Mouse (Mus musculus) CH12.LX (cell line): ENCODE results near the gene Fyb2. TPM values are rescaled to one million over a fixed set of nuclear protein-coding genes. Genes with fewer than 3 reads are reported as not detected.

ENCODE experiments used
- DNase-seq: peaks from one replicate; pipeline ENCODE4 v3.0.0-alpha.2; 2013; ENCODE audit errors: extremely low read depth
- H3K27ac ChIP-seq: 2 replicates; pipeline ENCODE4 v1.5.1; 2012; ENCODE audit warnings: low read depth, mild to moderate bottlenecking, control low read depth, moderate library complexity; ENCODE audit not compliant: insufficient read depth
- H3K27me3 ChIP-seq: replicated peaks from 2 replicates; pipeline ENCODE3; 2012; ENCODE audit warnings: inconsistent platforms
- H3K36me3 ChIP-seq, 2 experiments: replicated peaks in 1 of 2; 2 replicates each; pipeline versions ENCODE3 to v1.6.1; 2012; ENCODE audit warnings: inconsistent platforms in 1 of 2, low read length in 1 of 2, mild to moderate bottlenecking in 1 of 2, mixed read lengths in 1 of 2, moderate library complexity in 1 of 2; ENCODE audit not compliant: control insufficient read depth in 1 of 2, insufficient read depth in 1 of 2
- H3K4me1 ChIP-seq, 2 experiments: 2 replicates each; pipeline ENCODE4 v1.6.1; 2012; ENCODE audit warnings: inconsistent platforms in 1 of 2, moderate library complexity in 1 of 2; ENCODE audit not compliant: insufficient read depth in 2 of 2, control insufficient read depth in 1 of 2
- H3K4me2 ChIP-seq: 2 replicates; pipeline ENCODE4 v1.6.1; 2012; ENCODE audit warnings: low read depth, mild to moderate bottlenecking, control low read depth; ENCODE audit not compliant: poor library complexity, insufficient read depth, severe bottlenecking
- H3K4me3 ChIP-seq, 3 experiments: fragments of 150-350 bp in 1 of 3; sonication (generic) in 1 of 3; replicated peaks in 1 of 3; 2 replicates each; pipeline versions ENCODE3 to v1.5.1; 2011 to 2012; ENCODE audit warnings: low read depth in 2 of 3, low read length in 2 of 3, mild to moderate bottlenecking in 2 of 3, moderate library complexity in 2 of 3, control low read depth in 1 of 3, improper control_type of control experiment in 1 of 3, inconsistent platforms in 1 of 3, mixed read lengths in 1 of 3; ENCODE audit not compliant: poor library complexity in 1 of 3
- H3K79me2 ChIP-seq: replicated peaks from 2 replicates; pipeline ENCODE4 v1.6.1; 2012; ENCODE audit warnings: mild to moderate bottlenecking, moderate library complexity; ENCODE audit not compliant: control insufficient read depth, poor library complexity, insufficient read depth, severe bottlenecking; ENCODE audit errors: extremely low read depth
- H3K9ac ChIP-seq: 2 replicates; pipeline ENCODE4 v1.6.1; 2012; ENCODE audit warnings: low read depth, mild to moderate bottlenecking, control low read depth, moderate library complexity; ENCODE audit not compliant: insufficient read depth
- H3K9me3 ChIP-seq: replicated peaks from 2 replicates; pipeline ENCODE3; 2012; ENCODE audit warnings: low read length, inconsistent platforms, mixed read lengths
- BHLHE40 ChIP-seq: IDR thresholded peaks from 2 replicates; pipeline ENCODE4 v1.6.1; 2011; ENCODE audit warnings: mild to moderate bottlenecking, low read depth, low read length, improper control_type of control experiment
- CHD2 ChIP-seq: IDR thresholded peaks from 2 replicates; pipeline ENCODE4 v1.6.1; 2011; ENCODE audit warnings: low read length, improper control_type of control experiment
- CTCF ChIP-seq, 2 experiments: IDR thresholded peaks in 1 of 2; conservative IDR thresholded peaks in 1 of 2; 2 replicates each; pipeline ENCODE4 v1.5.1; 2011 to 2012; ENCODE audit warnings: low read depth in 2 of 2, low read length in 2 of 2, improper control_type of control experiment in 1 of 2, inconsistent platforms in 1 of 2, mild to moderate bottlenecking in 1 of 2, moderate library complexity in 1 of 2
- EP300 ChIP-seq: IDR thresholded peaks from 2 replicates; pipeline ENCODE4 v1.6.1; 2011; ENCODE audit warnings: low read length, improper control_type of control experiment
- GABPA ChIP-seq: IDR thresholded peaks from 2 replicates; pipeline ENCODE4 v1.6.1; 2012; ENCODE audit warnings: low read depth, low read length, improper control_type of control experiment, inconsistent platforms; ENCODE audit not compliant: insufficient replicate concordance
- HCFC1 ChIP-seq: IDR thresholded peaks from 2 replicates; pipeline ENCODE4 v1.6.1; 2012; ENCODE audit warnings: low read depth, mild to moderate bottlenecking, inconsistent platforms, low read length, improper control_type of control experiment
- JUN ChIP-seq: IDR thresholded peaks from 2 replicates; pipeline ENCODE4 v1.6.1; 2011; ENCODE audit warnings: low read depth, mild to moderate bottlenecking, low read length, improper control_type of control experiment, moderate library complexity; ENCODE audit not compliant: insufficient read depth
- JUND ChIP-seq: conservative IDR thresholded peaks from 2 replicates; pipeline ENCODE4 v1.6.1; 2011; ENCODE audit warnings: low read depth, low read length, improper control_type of control experiment
- KAT2A ChIP-seq: IDR thresholded peaks from 2 replicates; pipeline ENCODE4 v1.6.1; 2012; ENCODE audit warnings: low read length, improper control_type of control experiment, inconsistent platforms; ENCODE audit not compliant: insufficient replicate concordance
- MAFK ChIP-seq: IDR thresholded peaks from 2 replicates; pipeline ENCODE4 v1.6.1; 2011; ENCODE audit warnings: low read length, improper control_type of control experiment; ENCODE audit not compliant: insufficient replicate concordance
- MAX ChIP-seq: IDR thresholded peaks from 2 replicates; pipeline ENCODE4 v1.6.1; 2011; ENCODE audit warnings: low read length, improper control_type of control experiment
- MAZ ChIP-seq: IDR thresholded peaks from 2 replicates; pipeline ENCODE4 v1.6.1; 2012; ENCODE audit warnings: low read depth, mild to moderate bottlenecking, inconsistent platforms, low read length, improper control_type of control experiment, moderate library complexity
- MXI1 ChIP-seq: IDR thresholded peaks from 2 replicates; pipeline ENCODE4 v1.6.1; 2011; ENCODE audit warnings: mild to moderate bottlenecking, low read depth, low read length, improper control_type of control experiment
- MYC ChIP-seq: IDR thresholded peaks from 2 replicates; pipeline ENCODE4 v1.6.1; 2011; ENCODE audit warnings: low read depth, mild to moderate bottlenecking, improper control_type of control experiment, low read length
- NELFE ChIP-seq: IDR thresholded peaks from 2 replicates; pipeline ENCODE4 v1.6.1; 2011; ENCODE audit warnings: low read depth, low read length, improper control_type of control experiment
- NRF1 ChIP-seq: IDR thresholded peaks from 2 replicates; pipeline ENCODE4 v1.6.1; 2014; ENCODE audit warnings: low read depth, mild to moderate bottlenecking, inconsistent platforms, low read length, improper control_type of control experiment, moderate library complexity
- PAX5 ChIP-seq: IDR thresholded peaks from 2 replicates; pipeline ENCODE4 v1.6.1; 2012; ENCODE audit warnings: low read length, inconsistent platforms, mixed read lengths
- POLR2AphosphoS2 ChIP-seq: IDR thresholded peaks from 2 replicates; pipeline ENCODE4 v1.6.1; 2011; ENCODE audit warnings: low read depth, low read length, improper control_type of control experiment
- RCOR1 ChIP-seq: conservative IDR thresholded peaks from 2 replicates; pipeline ENCODE4 v1.6.1; 2012; ENCODE audit warnings: low read depth, mild to moderate bottlenecking, inconsistent platforms, low read length, improper control_type of control experiment
- SIN3A ChIP-seq: IDR thresholded peaks from 2 replicates; pipeline ENCODE4 v1.6.1; 2012; ENCODE audit warnings: low read length, improper control_type of control experiment, inconsistent platforms
- TBP ChIP-seq: conservative IDR thresholded peaks from 2 replicates; pipeline ENCODE4 v1.6.1; 2011; ENCODE audit warnings: low read depth, low read length, improper control_type of control experiment
- UBTF ChIP-seq: IDR thresholded peaks from 2 replicates; pipeline ENCODE4 v1.6.1; 2012; ENCODE audit warnings: low read depth, mild to moderate bottlenecking, inconsistent platforms, low read length, improper control_type of control experiment, moderate library complexity
- ZC3H11A ChIP-seq: IDR thresholded peaks from 2 replicates; pipeline ENCODE4 v1.6.1; 2012; ENCODE audit warnings: low read depth, mild to moderate bottlenecking, inconsistent platforms, low read length, improper control_type of control experiment
- ZNF384 ChIP-seq: IDR thresholded peaks from 2 replicates; pipeline ENCODE4 v1.6.1; 2012; ENCODE audit warnings: low read depth, low read length, improper control_type of control experiment, inconsistent platforms
- dilution Hi-C: fragments of 300-500 bp; cut with MboI; formaldehyde crosslinking; loops from 2 replicates; pipeline ENCODE4 v1.14.3; 2020; ENCODE audit warnings: low sequenced_read_pairs; ENCODE audit not compliant: extremely low pct_unique_long_range_greater_than_20kb, extremely low pct_ligation_motif_present
- in situ Hi-C: fragments of 300-500 bp; cut with MboI; formaldehyde crosslinking; loops from 3 replicates; pipeline ENCODE4 v1.14.3; 2019; ENCODE audit warnings: low sequenced_read_pairs, low pct_ligation_motif_present, low pct_unique_long_range_greater_than_20kb, mixed read lengths
- polyA plus RNA-seq: library from polyadenylated mRNA; unstranded; fragments of >175 nt; gene quantifications from 2 replicates; pipeline ENCODE4 v1.2.1, GENCODE M21; 2012; ENCODE audit warnings: low read depth; ENCODE audit not compliant: insufficient read length
- total RNA-seq, 2 experiments: library from RNA; depleted of rRNA; stranded (reverse); fragments of 300-350 nt in 1 of 2; fragments of >200 nt in 1 of 2; gene quantifications; 2 replicates each; pipeline ENCODE4 v1.2.3; 2012 to 2014

The Fyb2 gene
- total and polyA plus RNA-seq, 3 experiments = 0.28 TPM; not detected in 2

DNA sequence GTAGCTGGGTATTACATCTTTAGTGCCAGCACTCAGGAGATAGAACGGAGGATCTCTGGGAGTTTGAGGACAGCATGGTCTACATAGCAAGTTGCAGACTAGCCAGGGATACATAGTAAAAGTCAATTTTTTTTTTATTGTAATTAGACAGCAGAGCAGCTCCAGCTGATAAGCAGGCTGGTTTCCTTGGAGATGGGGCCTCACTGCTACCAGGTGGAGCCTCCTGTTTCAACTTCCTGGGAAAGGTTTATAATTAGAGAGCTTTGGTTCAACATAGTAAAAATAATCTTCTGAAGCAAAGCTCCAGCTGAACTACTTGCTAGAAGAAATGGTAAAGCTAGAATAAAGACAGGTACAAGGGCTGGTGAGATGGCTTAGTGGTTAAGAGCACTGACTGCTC, 136.8 kb downstream of the Fyb2 start:
- H3K9ac ChIP-seq = no peak overlapping the region
- dilution Hi-C loops = no loop called here
- no peak for DNase-seq
- H3K27ac ChIP-seq = no peak overlapping the region
- TF ChIP-seq HCFC1 = no peak
- no peak for TF ChIP-seq MXI1
- TF ChIP-seq NRF1 = no peak
- no peak for TF ChIP-seq NELFE
- no peak for TF ChIP-seq EP300
- no peak for TF ChIP-seq UBTF
- no peak for TF ChIP-seq ZNF384
- TF ChIP-seq ZC3H11A = no peak
- no peak for TF ChIP-seq PAX5
- no peak for TF ChIP-seq MYC
- no peak for TF ChIP-seq MAX
- no peak for TF ChIP-seq RCOR1
- no peak for TF ChIP-seq JUN
- TF ChIP-seq POLR2AphosphoS2 = no peak
- no peak for TF ChIP-seq BHLHE40
- no peak for TF ChIP-seq MAFK
- no peak for TF ChIP-seq GABPA
- TF ChIP-seq CTCF (conservative IDR thresholded peaks at IDR 0.05 in 1 of 2, IDR thresholded peaks at IDR 0.05 in 1 of 2; ENCODE audit: low read depth in 2 of 2, low read length in 2 of 2) = no peak
- no peak for TF ChIP-seq TBP
- TF ChIP-seq, all 38 proteins: peak for 0
- in situ Hi-C loops = no loop called here
- Histone ChIP-seq H3K4me2 (no peak overlapping the region), H3K9me3 (no peaks in the 10 kb centered on the region), H3K36me3 (no peaks in the 10 kb centered on the region), H3K4me3 (no peak overlapping the region), H3K4me1 (peaks cover 0 to 3% of the 10 kb centered on the region in 2 experiments; a peak in 1 of 4 replicates), H3K27me3 (no peaks in the 10 kb centered on the region), H3K79me2 (no peaks in the 10 kb centered on the region)

DNA sequence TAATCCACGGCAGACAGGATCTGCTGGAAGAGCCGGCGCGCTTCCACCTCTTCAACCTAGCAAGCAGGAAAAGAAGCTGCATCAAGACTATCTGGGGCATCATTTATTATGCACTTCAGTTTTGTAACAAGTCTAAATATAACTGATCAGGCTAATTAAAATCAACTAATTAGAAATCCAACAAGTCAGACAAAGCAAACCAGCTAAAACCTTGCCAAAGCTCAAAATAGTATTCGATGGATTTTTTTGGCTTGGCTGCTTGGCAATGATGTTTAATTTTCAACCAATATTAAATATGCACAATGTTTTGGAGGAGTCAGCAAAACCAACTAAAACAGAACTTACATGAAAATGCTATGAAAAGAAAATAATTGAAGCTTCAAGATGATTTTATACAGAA, 138.0 kb downstream of the Fyb2 start:
- DNase-seq = no peak
- no peaks in the 10 kb centered on the region for H3K27me3 ChIP-seq
- H3K9ac ChIP-seq = no peak overlapping the region
- dilution Hi-C loops = no loop called here
- TF ChIP-seq MAZ (no peak), CHD2 (no peak), SIN3A (no peak), JUND (no peak), GABPA (no peak), KAT2A (no peak)
- H3K79me2 ChIP-seq = no peaks in the 10 kb centered on the region
- H3K9me3 ChIP-seq = no peaks in the 10 kb centered on the region
- H3K4me2 ChIP-seq = no peak overlapping the region
- in situ Hi-C loops = no loop called here
- no peak overlapping the region for H3K27ac ChIP-seq
- H3K4me3 ChIP-seq = no peak overlapping the region
- peaks cover 0 to 3% of the 10 kb centered on the region in 2 experiments; a peak in 1 of 4 replicates for H3K4me1 ChIP-seq
- H3K36me3 ChIP-seq = no peaks in the 10 kb centered on the region

Other genes with a start within 250 kb of the Fyb2 start
- gene C8b, start 147.1 kb upstream of the Fyb2 start, total RNA-seq (2012; rRNA removed) = not detected in 2 replicates
- gene C8b, start 147.1 kb upstream of the Fyb2 start, total RNA-seq (2014; rRNA removed) = 0.13 TPM in 1 of 2 replicates, not detected in the other
- 0.23 and 0.38 TPM in 2 replicates for gene C8b, start 147.1 kb upstream of the Fyb2 start, polyA plus RNA-seq
- not detected in 2 replicates for gene Gm17662, start 56.1 kb upstream of the Fyb2 start, total RNA-seq (2012; rRNA removed)
- gene Gm17662, start 56.1 kb upstream of the Fyb2 start, total RNA-seq (2014; rRNA removed) = not detected in 2 replicates
- not detected in 2 replicates for gene Gm17662, start 56.1 kb upstream of the Fyb2 start, polyA plus RNA-seq
- gene C8a, start 37.1 kb upstream of the Fyb2 start, total RNA-seq (2012; rRNA removed) = 0.08 and 0.21 TPM in 2 replicates
- 0.40 and 0.43 TPM in 2 replicates for gene C8a, start 37.1 kb upstream of the Fyb2 start, total RNA-seq (2014; rRNA removed)
- 0.70 and 0.76 TPM in 2 replicates for gene C8a, start 37.1 kb upstream of the Fyb2 start, polyA plus RNA-seq
- 0.34 and 0.68 TPM in 2 replicates for gene Prkaa2, start 196.4 kb downstream of the Fyb2 start, total RNA-seq (2012; rRNA removed)
- gene Prkaa2, start 196.4 kb downstream of the Fyb2 start, total RNA-seq (2014; rRNA removed) = 0.23 TPM in 2 replicates
- gene Prkaa2, start 196.4 kb downstream of the Fyb2 start, polyA plus RNA-seq = 0.20 and 0.29 TPM in 2 replicates
- gene Plpp3, start 243.9 kb downstream of the Fyb2 start, total RNA-seq (2012; rRNA removed) = 0.17 and 0.34 TPM in 2 replicates
- 1.2 and 1.3 TPM in 2 replicates for gene Plpp3, start 243.9 kb downstream of the Fyb2 start, total RNA-seq (2014; rRNA removed)
- 1.0 and 1.6 TPM in 2 replicates for gene Plpp3, start 243.9 kb downstream of the Fyb2 start, polyA plus RNA-seq